Mouse (Mus musculus) left cerebral cortex, postnatal 10 days (tissue): ENCODE measurements around the gene Gm20388. TPM values are rescaled to one million over a fixed set of nuclear protein-coding genes. Genes with fewer than 3 reads are reported as not detected.
"Not testable (repeated sequence)": the region's sequence is repeated elsewhere in the genome, so short reads cannot be mapped to it uniquely, and the experiment has no call there.

Experiments used
- DNase-seq, 2 experiments: peaks; one replicate each; pipeline ENCODE4 v3.0.0; 2021 to 2022; ENCODE audit warnings: low spot score in 2 of 2, mixed read lengths in 1 of 2; ENCODE audit errors: extremely low spot score in 1 of 2
- intact Hi-C: fragments of 180-260 bp; cut with DNase I; formaldehyde crosslinking; loops from one replicate; pipeline ENCODE4 v1.15.1; 2025
- total RNA-seq, 2 experiments: library from RNA; stranded (reverse); gene quantifications; 2 replicates each; pipeline ENCODE4 v1.2.3; 2021

Gene Gm20388
- total RNA-seq, 2 experiments from 2014 or later: 4.4 to 9.0 TPM

- intact Hi-C loops: no loop called here
These were observed 3153.4 kb downstream of the Gm20388 start for GRCm38 (mm10) chr8:123064072-123064471.

GRCm38 (mm10) chr8:123064809-123065213, 3154.2 kb downstream of the Gm20388 start:
- intact Hi-C loops: no loop called here
- no peak for DNase-seq

More at GRCm38 (mm10) chr8:123064072-123064471, 3153.4 kb downstream of the Gm20388 start:
- DNase-seq: no peak

GRCm38 (mm10) chr8:123065214-123066100, 3154.8 kb downstream of the Gm20388 start:
- peak; percentile 93 to 97 for DNase-seq
- intact Hi-C loops: no loop called here

GRCm38 (mm10) chr8:123066101-123066683, 3155.6 kb downstream of the Gm20388 start:
- no peak for DNase-seq
- intact Hi-C loops: no loop called here

GRCm38 (mm10) chr8:123071176-123071575, 3160.5 kb downstream of the Gm20388 start:
- intact Hi-C loops: no loop called here
- DNase-seq: peak in 1 of 2 experiments; percentile 43

GRCm38 (mm10) chr8:123077213-123077612, 3166.6 kb downstream of the Gm20388 start:
- intact Hi-C loops: no loop called here

GRCm38 (mm10) chr8:123082993-123083392, 3172.4 kb downstream of the Gm20388 start:
- intact Hi-C loops: no loop called here
- DNase-seq: no peak

More at GRCm38 (mm10) chr8:123077213-123077612, 3166.6 kb downstream of the Gm20388 start:
- DNase-seq: no peak

- DNase-seq: peak; percentile 43 to 61
- intact Hi-C loops: no loop called here
These were observed 3173.0 kb downstream of the Gm20388 start for GRCm38 (mm10) chr8:123083610-123084009.

GRCm38 (mm10) chr8:123087289-123087688, 3176.6 kb downstream of the Gm20388 start:
- no peak for DNase-seq

GRCm38 (mm10) chr8:123097216-123097615, 3186.6 kb downstream of the Gm20388 start:
- intact Hi-C loops: no loop called here
- DNase-seq: no peak

More at GRCm38 (mm10) chr8:123087289-123087688, 3176.6 kb downstream of the Gm20388 start:
- intact Hi-C loops: no loop called here

- intact Hi-C loops: no loop called here
- peak; percentile 39 to 69 for DNase-seq
These were observed 3187.3 kb downstream of the Gm20388 start for GRCm38 (mm10) chr8:123097786-123098584.

GRCm38 (mm10) chr8:123100288-123100687, 3189.6 kb downstream of the Gm20388 start:
- DNase-seq: no peak
- intact Hi-C loops: loop anchor here (5.0 kb wide), 1 partner anchor 58 kb away; the partner anchor contains the start of gene Ankrd11

GRCm38 (mm10) chr8:123101244-123101643, 3190.6 kb downstream of the Gm20388 start:
- DNase-seq: no peak
- intact Hi-C loops: loop anchor here (5.0 kb wide), 1 partner anchor 59 kb away; the partner anchor contains the start of gene Ankrd11

GRCm38 (mm10) chr8:123101735-123102685, 3191.4 kb downstream of the Gm20388 start, which contains the start of gene Rpl13:
Gene Rpl13, plus strand, starts transcription at chr8:123102350.
- DNase-seq: peak; percentile 98
- intact Hi-C loops: loop anchor here (5.0 kb wide), 1 partner anchor 60 kb away; the partner anchor contains the start of gene Ankrd11

- intact Hi-C loops: loop anchor here (5.0 kb wide), 1 partner anchor 61 kb away; the partner anchor contains the start of gene Ankrd11
- DNase-seq: not testable (repeated sequence)
These were observed 3192.2 kb downstream of the Gm20388 start for GRCm38 (mm10) chr8:123102855-123103254.

GRCm38 (mm10) chr8:123103285-123103684, 3192.6 kb downstream of the Gm20388 start:
- no peak for DNase-seq
- intact Hi-C loops: loop anchor here (5.0 kb wide), 1 partner anchor 61 kb away; the partner anchor contains the start of gene Ankrd11

- no peak for DNase-seq
These were observed 3193.6 kb downstream of the Gm20388 start for GRCm38 (mm10) chr8:123104046-123104767.

More at GRCm38 (mm10) chr8:123104046-123104767, 3193.6 kb downstream of the Gm20388 start:
- intact Hi-C loops: loop anchor here (5.0 kb wide), 1 partner anchor 62 kb away; the partner anchor contains the start of gene Ankrd11
